Mouse (Mus musculus) leukemia stem cell, adult 10-12 weeks (primary cell): ENCODE results near the gene Serpina16. TPM values are rescaled to one million over a fixed set of nuclear protein-coding genes. Genes with fewer than 3 reads are reported as not detected.

Experiments used
- polyA plus RNA-seq: library from polyadenylated mRNA; stranded (reverse); fragments of >175 nt; gene quantifications from 2 replicates; pipeline ENCODE4 v1.2.3, GENCODE M21; 2012; ENCODE audit warnings: low replicate concordance

Gene Serpina16
- polyA plus RNA-seq, result not detected in 2 replicates

DNA sequence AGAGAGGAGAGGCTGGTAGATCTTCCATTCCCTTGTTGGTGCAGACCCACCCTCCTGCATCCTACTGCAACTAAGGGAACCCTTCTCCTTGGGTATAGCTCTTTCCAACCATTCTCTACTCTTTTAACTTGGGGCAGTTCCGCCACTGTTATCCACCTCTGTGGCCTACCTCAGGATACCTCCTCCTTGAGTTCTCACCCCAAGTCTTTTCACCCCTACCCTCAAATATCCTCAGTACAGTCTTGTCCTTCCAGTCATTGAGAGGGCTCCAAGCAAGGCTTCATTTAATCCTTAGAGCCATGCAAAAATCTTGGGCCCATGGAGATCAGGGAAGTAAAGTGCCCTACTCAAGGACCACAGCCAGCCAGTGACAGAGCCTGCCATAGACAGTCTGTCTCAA, at the start of gene Serpina16:
Gene Serpina16 (minus strand): TSS at position 101 of the 400 bp plus-strand sequence.

DNA sequence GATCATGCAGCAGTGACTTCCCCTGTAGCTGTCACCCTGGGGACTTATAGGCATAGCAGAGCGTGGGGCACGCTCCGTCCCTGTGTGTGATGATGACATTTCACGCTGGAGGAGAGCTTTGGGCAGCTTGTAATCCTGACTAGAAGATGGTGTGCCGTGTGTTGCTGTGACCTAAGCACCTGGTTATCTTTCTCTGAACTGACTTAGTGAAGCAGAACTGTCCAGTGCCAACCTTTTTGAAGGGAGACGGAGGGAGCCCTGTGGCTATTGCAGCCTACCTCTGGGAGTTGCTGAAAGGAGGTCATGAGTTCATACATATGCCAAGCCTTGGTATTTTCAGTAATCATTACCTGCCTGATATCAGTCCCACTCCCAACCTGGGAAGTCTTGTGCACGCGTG, 19.5 kb upstream of the Serpina16 start, which contains the start of gene Serpina1f:
Gene Serpina1f (minus strand): TSS at position 101 of the 400 bp plus-strand sequence.

DNA sequence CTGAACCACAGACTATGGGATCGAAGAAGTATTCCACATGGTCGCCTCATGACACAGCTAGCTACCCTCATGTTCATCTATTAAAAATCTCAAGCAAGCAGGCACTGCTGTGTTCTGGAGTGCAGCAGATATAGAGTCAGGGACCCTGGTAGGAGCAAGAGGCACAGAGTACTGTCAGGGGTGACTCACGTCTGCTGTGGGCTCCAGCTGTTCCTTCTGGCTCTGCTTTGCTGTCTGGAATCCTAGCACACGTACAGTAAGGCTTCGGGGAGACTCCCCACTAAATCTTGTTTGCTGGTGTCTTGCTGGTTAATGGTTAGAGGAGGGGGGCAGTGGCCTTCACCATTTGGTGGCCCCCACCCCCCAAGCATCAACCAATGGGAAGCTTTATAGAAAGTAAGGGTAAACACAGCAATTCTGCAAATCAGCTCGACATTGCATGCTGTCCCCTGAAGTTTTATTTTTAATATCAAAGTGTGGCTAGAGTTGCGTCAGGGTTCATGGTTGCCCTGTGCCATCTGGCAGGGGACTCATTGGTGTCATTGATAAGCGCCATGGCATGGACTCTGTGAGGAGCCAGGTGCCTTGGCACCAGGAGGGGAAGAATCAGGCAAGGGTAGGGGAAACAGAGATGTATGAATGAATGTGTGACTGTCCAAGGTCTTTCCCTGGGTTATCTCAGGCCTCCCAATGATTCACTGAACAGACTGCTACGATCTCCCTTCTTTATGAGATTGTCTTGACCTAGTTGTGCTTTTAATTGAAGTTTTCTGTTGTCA, 18.9 kb downstream of the Serpina16 start, which contains the start of gene Serpina6:
Gene Serpina6 (minus strand): TSS at position 365 of the 779 bp plus-strand sequence.

DNA sequence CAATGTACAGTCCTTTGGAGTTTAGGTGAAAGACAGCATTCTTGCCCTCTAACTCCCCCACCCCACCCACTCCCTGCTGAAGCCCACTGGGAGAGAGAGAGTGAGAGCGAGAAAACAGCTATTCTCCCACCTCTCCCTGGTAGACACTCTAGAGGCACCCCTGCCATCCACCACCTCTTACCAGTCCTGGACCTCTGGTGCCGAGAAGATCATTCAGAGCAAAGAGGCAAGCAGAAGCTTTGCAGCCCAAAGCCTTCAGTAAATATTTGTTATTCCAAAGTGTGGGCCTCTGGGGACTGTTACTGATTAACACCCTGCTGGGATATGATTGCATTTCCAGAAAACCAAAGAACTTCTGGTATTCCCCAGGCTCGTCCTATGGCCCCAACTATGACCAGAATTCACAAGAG, 44.7 kb downstream of the Serpina16 start, which contains the start of gene Serpina10:
Gene Serpina10 (minus strand): TSS at position 242 of the 410 bp plus-strand sequence.

Other genes starting within 250 kb of the Serpina16 start
- 9.1 and 11.5 TPM in 2 replicates for gene Ifi27, start 241.9 kb downstream of the Serpina16 start, polyA plus RNA-seq
- 13.3 and 39.8 TPM in 2 replicates for gene Ifi27l2a, start 232.5 kb downstream of the Serpina16 start, polyA plus RNA-seq
- not detected in 2 replicates for gene Ifi27l2b, start 218.9 kb downstream of the Serpina16 start, polyA plus RNA-seq
- not detected in 2 replicates for gene Ppp4r4, start 143.9 kb downstream of the Serpina16 start, polyA plus RNA-seq
- gene Serpina10, start 44.7 kb downstream of the Serpina16 start, polyA plus RNA-seq, result not detected in 2 replicates
- not detected in 2 replicates for gene Serpina6, start 18.9 kb downstream of the Serpina16 start, polyA plus RNA-seq
- not detected in 2 replicates for gene Serpina1f, start 19.4 kb upstream of the Serpina16 start, polyA plus RNA-seq
- gene Serpina1d, start 97.5 kb upstream of the Serpina16 start, polyA plus RNA-seq, result not detected in 2 replicates
- 0.13 TPM in 1 of 2 replicates, not detected in the other for gene Serpina1b, start 154.2 kb upstream of the Serpina16 start, polyA plus RNA-seq
- 1.1 TPM in 1 of 2 replicates, not detected in the other for gene Serpina1a, start 187.4 kb upstream of the Serpina16 start, polyA plus RNA-seq
- not detected in 2 replicates for gene Serpina1c, start 228.7 kb upstream of the Serpina16 start, polyA plus RNA-seq